Mouse (Mus musculus): ENCODE results near the gene Snx10.

The Snx10 gene

GRCm38 (mm10) chr6:51533467-51534200 lies 9.9 kb downstream of the Snx10 start:
- DNase-seq (ENCODE audit: low spot score): no peak

GRCm38 (mm10) chr6:51535571-51535970 lies 11.9 kb downstream of the Snx10 start:
- DNase-seq (ENCODE audit: low spot score): no peak

- DNase-seq (ENCODE audit: low spot score): no peak
These were observed 16.8 kb downstream of the Snx10 start for GRCm38 (mm10) chr6:51540525-51540924.

- no peak for DNase-seq (ENCODE audit: low spot score)
These were observed 17.7 kb downstream of the Snx10 start for GRCm38 (mm10) chr6:51541422-51541821.

GRCm38 (mm10) chr6:51542147-51542546 lies 18.4 kb downstream of the Snx10 start:
- no peak for DNase-seq (ENCODE audit: low spot score)

- no peak for DNase-seq (ENCODE audit: low spot score)
These were observed 20.0 kb downstream of the Snx10 start for GRCm38 (mm10) chr6:51543639-51544117.

- DNase-seq (ENCODE audit: low spot score): peak; percentile 35
These were observed 20.5 kb downstream of the Snx10 start for GRCm38 (mm10) chr6:51544118-51544681.

GRCm38 (mm10) chr6:51545219-51545859 lies 21.6 kb downstream of the Snx10 start:
- no peak for DNase-seq (ENCODE audit: low spot score)

GRCm38 (mm10) chr6:51546085-51546484 lies 22.4 kb downstream of the Snx10 start:
- DNase-seq (ENCODE audit: low spot score): no peak

GRCm38 (mm10) chr6:51548757-51549156 lies 25.1 kb downstream of the Snx10 start:
- no peak for DNase-seq (ENCODE audit: low spot score)

- no peak for DNase-seq (ENCODE audit: low spot score)
These were observed 27.6 kb downstream of the Snx10 start for GRCm38 (mm10) chr6:51551267-51551802.

GRCm38 (mm10) chr6:51556562-51556961 lies 32.9 kb downstream of the Snx10 start:
- no peak for DNase-seq (ENCODE audit: low spot score)

- DNase-seq (ENCODE audit: low spot score): no peak
These were observed 34.6 kb downstream of the Snx10 start for GRCm38 (mm10) chr6:51558311-51558710.

GRCm38 (mm10) chr6:51566771-51567680 lies 43.3 kb downstream of the Snx10 start:
- DNase-seq (ENCODE audit: low spot score): no peak

- DNase-seq (ENCODE audit: low spot score): no peak
These were observed 45.4 kb downstream of the Snx10 start for GRCm38 (mm10) chr6:51569086-51569485.

- DNase-seq (ENCODE audit: low spot score): no peak
These were observed 49.4 kb downstream of the Snx10 start for GRCm38 (mm10) chr6:51573136-51573535.

GRCm38 (mm10) chr6:51574132-51574531 lies 50.4 kb downstream of the Snx10 start:
- DNase-seq (ENCODE audit: low spot score): no peak

GRCm38 (mm10) chr6:51578415-51578814 lies 54.7 kb downstream of the Snx10 start:
- DNase-seq (ENCODE audit: low spot score): no peak

- DNase-seq (ENCODE audit: low spot score): peak; percentile 93
These were observed 56.5 kb downstream of the Snx10 start for GRCm38 (mm10) chr6:51580040-51580680.

GRCm38 (mm10) chr6:51581418-51581817 lies 57.7 kb downstream of the Snx10 start:
- no peak for DNase-seq (ENCODE audit: low spot score)

- DNase-seq (ENCODE audit: low spot score): no peak
These were observed 58.4 kb downstream of the Snx10 start for GRCm38 (mm10) chr6:51582051-51582450.
